Mouse (Mus musculus): Measurements from ENCODE around the gene Gm14124. TPM values are rescaled to one million over a fixed set of nuclear protein-coding genes. Genes with fewer than 3 reads are reported as not detected.
A peak's percentile ranks its signal among the peaks of the same experiment; 100 is the strongest.
"Not testable (repeated sequence)": the region's sequence is repeated elsewhere in the genome, so short reads cannot be mapped to it uniquely, and the experiment has no call there.

The Gm14124 gene
- total RNA-seq (2014; rRNA removed) (not detected in 2 replicates), polyA plus RNA-seq (2015; fragmentation: Nextera tagmentation; extraction: Ambion mirVana) (0.09 TPM in 1 of 2 replicates, not detected in the other)

DNA sequence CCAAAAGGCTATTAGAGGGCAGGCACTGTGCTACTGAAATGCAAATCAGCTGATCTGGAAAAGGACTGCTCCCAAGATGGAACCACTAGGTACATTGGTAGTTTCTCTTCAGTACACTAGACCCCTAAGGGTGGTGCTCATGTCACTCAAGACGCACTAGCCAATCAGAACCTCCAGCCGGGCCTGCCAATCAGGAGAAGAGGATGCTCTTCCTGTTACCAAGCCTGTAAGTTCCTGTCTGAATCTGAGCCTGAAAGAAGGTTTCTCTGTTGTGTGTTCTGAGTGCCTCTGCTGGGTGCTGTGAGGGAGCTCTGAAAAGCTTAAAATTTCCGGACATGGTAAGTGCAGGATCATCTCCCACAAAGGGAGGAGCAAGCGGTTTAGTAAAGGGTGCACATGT, at the start of gene Gm14124:
Gene Gm14124 (plus strand): TSS at position 227 of the 400 bp plus-strand sequence.
- H3K4me1 ChIP-seq (ENCODE audit: insufficient read depth, low read length); H3K9ac ChIP-seq (replicated peaks; ENCODE audit: low read length); H3K27ac ChIP-seq; H3K4me2 ChIP-seq (ENCODE audit: low read depth, low read length); DNase-seq (ENCODE audit: low spot score); H3K9me3 ChIP-seq (ENCODE audit: low read length); H3K36me3 ChIP-seq (ENCODE audit: insufficient read depth, low read length); ATAC-seq; H3K27me3 ChIP-seq (ENCODE audit: insufficient read depth, low read length); H3K4me3 ChIP-seq (ENCODE audit: low read length): not testable (repeated sequence)
- WGBS = 83% methylated on average over 4 of the region's 4 CpGs

GRCm38 (mm10) chr2:150217600-150218362, 39.5 kb upstream of the Gm14124 start, which contains the start of gene Zfp937:
Zfp937 (plus strand) TSS chr2:150218073.
- H3K36me3 ChIP-seq (ENCODE audit: insufficient read depth, low read length); H3K9me3 ChIP-seq (ENCODE audit: low read length); H3K27me3 ChIP-seq (ENCODE audit: insufficient read depth, low read length); H3K9ac ChIP-seq (replicated peaks; ENCODE audit: low read length); H3K4me1 ChIP-seq (ENCODE audit: insufficient read depth, low read length); H3K27ac ChIP-seq: not testable (repeated sequence)
- DNase-seq (ENCODE audit: low spot score) (peak; percentile 51), ATAC-seq (peak; percentile 100)
- peak within 1 kb of the TSS; percentile 36 for H3K4me3 ChIP-seq (ENCODE audit: low read length)
- WGBS = 1% methylated on average over 15 of the region's 15 CpGs
- H3K4me2 ChIP-seq (ENCODE audit: low read depth, low read length) = peak within 1 kb of the TSS; percentile 50

- H3K9ac ChIP-seq (replicated peaks; ENCODE audit: low read length); H3K36me3 ChIP-seq (ENCODE audit: insufficient read depth, low read length); ATAC-seq; H3K27ac ChIP-seq; H3K27me3 ChIP-seq (ENCODE audit: insufficient read depth, low read length); H3K4me1 ChIP-seq (ENCODE audit: insufficient read depth, low read length); H3K9me3 ChIP-seq (ENCODE audit: low read length): not testable (repeated sequence)
- H3K4me3 ChIP-seq (ENCODE audit: low read length) = peak overlapping the region; percentile 36
- 9% methylated on average over 3 of the region's 4 CpGs for WGBS
- peak; percentile 1 for DNase-seq (ENCODE audit: low spot score)
- peak overlapping the region; percentile 50 for H3K4me2 ChIP-seq (ENCODE audit: low read depth, low read length)
Measured at GRCm38 (mm10) chr2:150218363-150218725, 39.0 kb upstream of the Gm14124 start.

GRCm38 (mm10) chr2:150223263-150223662, 34.1 kb upstream of the Gm14124 start:
- H3K4me3 ChIP-seq (ENCODE audit: low read length); ATAC-seq; H3K9ac ChIP-seq (replicated peaks; ENCODE audit: low read length); H3K27me3 ChIP-seq (ENCODE audit: insufficient read depth, low read length); H3K4me1 ChIP-seq (ENCODE audit: insufficient read depth, low read length); DNase-seq (ENCODE audit: low spot score); H3K4me2 ChIP-seq (ENCODE audit: low read depth, low read length); H3K27ac ChIP-seq; H3K9me3 ChIP-seq (ENCODE audit: low read length); H3K36me3 ChIP-seq (ENCODE audit: insufficient read depth, low read length): not testable (repeated sequence)

GRCm38 (mm10) chr2:150243211-150243610, 14.1 kb upstream of the Gm14124 start:
- no peak overlapping the region for H3K4me3 ChIP-seq (ENCODE audit: low read length)
- H3K27me3 ChIP-seq (ENCODE audit: insufficient read depth, low read length) = no peaks in the 10 kb centered on the region
- 92% methylated on average over 2 of the region's 2 CpGs for WGBS
- H3K4me1 ChIP-seq (ENCODE audit: insufficient read depth, low read length) = no peaks in the 10 kb centered on the region
- no peak overlapping the region for H3K27ac ChIP-seq
- no peak for ATAC-seq
- no peak overlapping the region for H3K4me2 ChIP-seq (ENCODE audit: low read depth, low read length)
- no peaks in the 10 kb centered on the region for H3K36me3 ChIP-seq (ENCODE audit: insufficient read depth, low read length)
- peaks cover 18% of the 10 kb centered on the region for H3K9me3 ChIP-seq (ENCODE audit: low read length)
- DNase-seq (ENCODE audit: low spot score) = no peak
- TF ChIP-seq CTCF (IDR thresholded peaks at IDR 0.05; ENCODE audit: low read depth) = no peak
- H3K9ac ChIP-seq (replicated peaks; ENCODE audit: low read length) = no peak overlapping the region

DNA sequence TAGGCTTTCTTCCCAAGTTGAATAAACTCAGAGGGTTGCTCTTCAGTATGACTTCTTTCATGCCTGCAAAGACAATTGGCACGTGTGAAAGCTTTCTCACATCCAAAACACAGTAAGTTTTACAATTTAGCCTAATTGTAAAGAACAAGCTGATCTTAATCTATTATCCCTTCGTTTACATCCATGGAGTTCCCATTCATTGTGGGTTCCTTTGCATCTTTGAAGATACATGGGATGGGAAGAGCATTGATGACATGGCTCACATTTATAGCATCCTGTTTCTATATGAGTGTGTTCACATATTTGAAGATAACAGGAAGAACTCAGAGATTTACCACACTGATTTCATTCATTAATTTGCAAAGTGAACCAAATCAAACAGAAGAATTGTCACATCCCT, 1.8 kb upstream of the Gm14124 start, which contains the start of gene Gm21994:
Gene Gm21994 (minus strand): TSS at position 101 of the 400 bp plus-strand sequence.
- not testable (repeated sequence) for H3K4me1 ChIP-seq (ENCODE audit: insufficient read depth, low read length); DNase-seq (ENCODE audit: low spot score); H3K9ac ChIP-seq (replicated peaks; ENCODE audit: low read length); ATAC-seq; H3K4me3 ChIP-seq (ENCODE audit: low read length); H3K9me3 ChIP-seq (ENCODE audit: low read length); H3K4me2 ChIP-seq (ENCODE audit: low read depth, low read length); H3K27me3 ChIP-seq (ENCODE audit: insufficient read depth, low read length); H3K27ac ChIP-seq; H3K36me3 ChIP-seq (ENCODE audit: insufficient read depth, low read length)
- WGBS = 69% methylated on average over 2 of the region's 2 CpGs

- not testable (repeated sequence) for H3K4me3 ChIP-seq (ENCODE audit: low read length); H3K27me3 ChIP-seq (ENCODE audit: insufficient read depth, low read length); H3K36me3 ChIP-seq (ENCODE audit: insufficient read depth, low read length); ATAC-seq; H3K9me3 ChIP-seq (ENCODE audit: low read length); H3K4me2 ChIP-seq (ENCODE audit: low read depth, low read length); H3K9ac ChIP-seq (replicated peaks; ENCODE audit: low read length); H3K27ac ChIP-seq; H3K4me1 ChIP-seq (ENCODE audit: insufficient read depth, low read length); DNase-seq (ENCODE audit: low spot score)
- WGBS = 56% methylated on average over 2 of the region's 2 CpGs
Measured at GRCm38 (mm10) chr2:150256861-150257260, 456 bp upstream of the Gm14124 start.

Measured in hindbrain, postnatal 0 days (tissue).